Mouse (Mus musculus): Measurements from ENCODE around the gene Atp2a1.
"Not testable (repeated sequence)": the region's sequence is repeated elsewhere in the genome, so short reads cannot be mapped to it uniquely, and the experiment has no call there.

The Atp2a1 gene

DNA sequence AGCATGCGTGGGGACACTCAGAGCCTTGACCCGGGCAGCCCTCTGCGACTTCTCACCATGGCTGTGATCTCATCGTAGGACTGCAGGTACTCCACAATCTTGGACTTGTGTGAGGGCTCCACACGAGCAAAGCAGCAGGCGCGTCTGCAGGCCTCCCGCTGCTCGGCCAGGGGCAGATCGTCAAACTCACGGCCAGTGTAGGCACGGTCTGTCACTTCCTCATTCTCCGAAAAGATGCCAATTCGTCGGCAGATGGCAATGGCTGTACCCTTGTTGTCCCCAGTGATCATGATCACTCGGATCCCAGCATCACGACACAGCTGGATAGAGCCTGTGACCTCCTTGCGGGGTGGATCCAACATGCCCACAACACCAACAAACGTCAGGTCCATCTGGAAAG, 14.4 kb downstream of the Atp2a1 start:
- DNase-seq, result no peak

DNA sequence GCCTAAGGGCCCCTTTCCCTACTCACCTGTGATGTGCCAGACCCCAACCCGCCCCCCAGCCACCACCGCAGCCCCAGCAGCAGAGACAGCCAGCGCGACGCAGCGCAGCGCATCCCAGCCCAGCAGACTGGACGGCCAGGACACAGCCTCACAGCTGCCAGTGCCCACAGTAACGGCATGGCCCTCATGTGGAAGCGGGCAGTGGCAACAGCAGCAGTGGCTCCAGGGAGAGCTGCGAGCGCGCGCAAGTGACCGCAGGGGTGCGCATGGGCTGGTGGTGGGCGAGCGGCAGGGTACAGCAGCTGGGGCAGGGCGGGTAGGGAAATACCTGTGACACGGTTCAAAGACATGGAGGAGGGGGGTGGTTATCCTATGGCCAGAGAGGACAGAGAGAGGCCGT, 16.7 kb downstream of the Atp2a1 start:
- DNase-seq, result no peak

DNA sequence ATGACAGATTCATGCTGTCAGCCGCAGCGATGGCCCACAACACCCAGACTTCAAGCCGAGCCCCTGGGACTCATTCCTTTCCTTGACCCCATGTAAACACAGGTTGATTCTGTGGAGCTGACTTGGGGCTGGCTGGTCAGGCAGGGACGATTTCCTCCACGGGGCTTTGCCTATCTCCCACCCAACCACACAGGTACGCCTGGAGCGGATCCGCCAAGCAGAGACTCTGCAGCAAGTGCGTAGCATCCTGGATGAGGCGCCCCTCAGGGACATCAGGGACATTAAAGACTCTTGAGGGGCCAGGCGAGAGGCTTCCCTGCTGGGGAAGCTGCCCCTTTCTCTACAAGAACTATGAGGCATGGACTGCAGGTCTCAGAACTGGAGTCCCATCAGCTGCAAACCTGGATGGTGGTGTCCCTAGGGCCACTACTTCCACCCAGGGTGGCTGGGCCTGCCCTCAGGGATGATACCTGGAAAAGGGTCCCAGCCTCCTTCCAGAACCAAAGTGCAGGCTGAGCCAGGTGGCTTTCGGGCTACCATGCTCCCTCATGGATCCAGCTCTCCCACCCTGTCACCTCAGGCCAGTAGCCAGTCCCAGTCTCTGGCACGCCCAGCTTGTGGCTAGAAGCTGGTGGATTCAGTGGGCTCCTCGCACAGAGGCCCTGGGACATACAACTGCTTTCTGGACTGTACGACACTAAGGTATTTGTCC, 17.6 kb downstream of the Atp2a1 start:
- no peak for DNase-seq

DNA sequence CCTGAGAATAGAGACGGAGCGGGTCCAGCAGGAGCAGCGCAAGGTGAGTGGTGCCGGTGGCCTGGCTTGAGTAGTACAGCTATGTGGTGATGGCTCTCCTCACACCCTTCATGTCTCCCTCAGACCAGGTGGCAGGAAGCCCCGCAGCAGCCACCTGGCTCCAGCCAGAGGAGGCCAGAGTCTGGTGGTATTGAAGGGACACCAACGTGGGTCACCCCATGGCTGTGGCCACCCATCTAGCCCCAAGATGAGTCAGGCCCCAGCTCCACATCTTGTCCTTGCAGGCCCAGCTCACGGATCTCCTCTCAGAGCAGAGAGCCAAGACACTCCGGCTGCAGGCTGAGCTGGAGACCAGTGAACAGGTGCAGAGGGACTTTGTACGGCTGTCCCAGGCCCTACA, 18.4 kb downstream of the Atp2a1 start:
- DNase-seq, result no peak

DNA sequence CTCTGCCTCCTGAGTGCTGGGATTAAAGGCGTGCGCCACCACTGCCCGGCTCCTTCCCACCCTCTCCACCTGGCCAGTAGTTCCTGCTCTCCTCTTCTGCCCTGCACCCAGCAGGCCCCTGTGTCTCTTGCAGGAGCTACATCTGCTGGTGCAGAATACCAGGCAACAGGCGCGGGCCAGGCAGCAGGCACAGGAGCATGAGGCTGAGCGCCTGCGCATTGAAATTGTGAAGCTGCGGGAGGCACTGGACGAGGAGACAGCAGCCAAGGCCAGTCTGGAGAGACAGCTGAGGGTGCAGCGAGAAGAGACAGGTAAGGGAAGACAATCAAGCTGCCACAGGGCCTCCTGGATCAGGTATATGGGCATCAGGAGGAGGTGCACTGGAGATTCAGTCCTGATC, 18.9 kb downstream of the Atp2a1 start:
- DNase-seq, result no peak

DNA sequence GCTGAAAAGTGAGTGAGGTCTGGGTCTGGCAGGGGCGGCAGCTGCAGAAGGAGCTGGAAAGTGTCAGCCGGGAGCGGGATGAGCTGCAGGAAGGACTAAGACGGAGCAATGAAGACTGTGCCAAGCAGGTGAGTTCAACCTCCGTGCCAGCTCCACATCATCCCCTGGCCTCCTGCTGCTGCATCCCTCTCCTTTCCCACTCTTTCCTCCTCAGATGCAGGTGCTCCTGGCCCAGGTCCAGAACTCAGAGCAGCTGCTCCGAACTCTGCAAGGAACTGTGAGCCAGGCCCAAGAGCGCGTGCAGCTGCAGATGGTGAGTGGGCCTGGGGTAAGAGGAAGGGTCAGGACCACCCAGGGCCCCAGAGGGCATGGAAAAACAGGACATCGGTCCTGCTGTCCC, 22.8 kb downstream of the Atp2a1 start:
- DNase-seq, result no peak

DNA sequence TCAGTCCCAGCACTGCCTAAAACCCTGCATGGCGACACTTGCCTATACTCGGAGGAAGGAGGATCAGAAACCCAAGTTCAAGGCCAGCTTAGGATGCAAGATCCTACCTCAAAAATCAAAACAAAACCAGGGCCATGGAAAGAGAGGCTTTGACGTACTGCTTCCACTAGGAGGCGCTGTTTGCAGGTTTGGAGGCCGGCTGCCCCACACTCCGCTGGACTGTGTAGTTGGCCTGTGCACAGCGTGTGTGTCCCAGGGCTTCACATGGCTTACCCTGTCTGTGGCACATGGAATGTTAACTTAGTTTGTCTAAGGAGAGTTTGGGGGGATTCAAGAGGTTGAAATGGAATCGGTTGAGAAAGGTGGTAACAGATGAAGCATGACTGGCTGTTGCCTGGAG, 26.1 kb downstream of the Atp2a1 start:
- no peak for DNase-seq

DNA sequence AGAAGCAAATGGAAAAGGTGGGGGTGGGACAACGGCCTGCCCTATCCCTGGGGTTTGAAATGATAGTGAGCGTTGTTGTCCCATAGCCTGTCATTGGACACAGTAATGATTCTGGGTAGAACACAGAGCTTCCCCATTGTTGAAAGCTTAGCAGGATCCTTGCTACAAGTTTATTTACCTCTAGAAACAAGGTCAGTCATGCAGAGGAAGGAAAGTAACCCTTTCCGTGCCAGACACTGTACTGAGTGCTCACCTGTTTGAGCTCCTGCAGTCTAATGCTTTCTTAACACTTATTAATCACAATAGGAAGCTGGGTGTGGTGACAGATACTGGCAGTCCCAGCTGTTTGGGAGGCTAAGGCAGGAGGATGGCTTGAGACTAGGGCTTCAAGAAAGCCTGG, 27.1 kb downstream of the Atp2a1 start:
- no peak for DNase-seq

DNA sequence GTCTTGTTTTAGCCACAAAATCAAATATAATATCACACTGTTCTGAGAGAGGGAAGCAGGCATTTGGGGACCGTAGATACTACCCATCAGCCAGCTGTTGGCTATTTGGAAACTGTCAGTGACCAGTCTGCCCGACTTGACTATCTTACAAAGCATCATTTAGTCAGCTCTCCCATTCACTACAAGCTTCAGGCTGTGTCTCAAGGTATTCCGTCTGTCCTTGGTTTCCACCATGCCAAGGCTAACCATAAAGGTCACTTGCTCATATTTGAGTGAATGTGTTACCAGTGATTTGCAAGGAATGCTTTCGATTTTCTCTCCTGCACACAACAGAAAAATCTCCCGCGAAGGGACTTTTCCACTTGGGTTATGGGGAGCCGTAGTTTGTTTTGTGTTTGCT, 28.2 kb downstream of the Atp2a1 start:
- no peak for DNase-seq

DNA sequence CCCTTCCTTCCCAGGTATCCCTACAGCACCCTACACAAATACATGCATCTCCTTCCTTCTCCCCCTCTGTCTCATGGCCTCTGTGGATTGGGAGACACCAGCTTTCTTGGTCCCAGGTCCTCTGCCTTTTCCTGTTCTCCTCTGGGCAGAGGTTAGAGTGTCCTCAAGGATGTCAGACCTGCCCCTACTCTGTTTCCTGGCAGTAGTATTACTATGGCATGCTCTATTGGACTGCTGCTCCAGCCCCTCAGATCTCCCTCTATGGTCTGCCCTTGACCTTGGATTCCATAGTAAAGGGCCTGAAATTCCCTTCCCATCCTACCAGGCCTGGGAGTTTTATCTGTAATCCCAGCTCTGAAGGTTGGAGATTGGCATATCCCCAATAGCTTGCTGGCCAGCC, 32.7 kb downstream of the Atp2a1 start:
- no peak for DNase-seq

DNA sequence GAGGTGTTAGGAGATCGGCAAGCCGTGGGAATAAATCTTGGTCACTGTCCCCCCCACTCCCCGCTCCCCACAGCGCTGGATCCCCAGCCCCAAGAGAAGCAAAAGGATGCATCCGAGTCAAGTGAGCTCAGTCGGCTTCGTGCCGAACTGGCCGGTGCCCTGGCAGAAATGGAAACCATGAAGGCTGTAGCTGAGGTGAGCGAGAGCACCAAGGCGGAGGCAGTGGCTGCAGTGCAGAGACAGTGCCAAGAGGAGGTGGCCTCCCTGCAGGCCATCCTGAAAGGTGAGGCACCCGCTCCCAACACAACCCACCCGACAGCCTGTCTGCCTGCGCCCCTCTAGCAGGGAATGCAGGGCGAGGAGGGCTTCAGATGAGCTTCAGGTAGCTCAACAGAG, 33.4 kb downstream of the Atp2a1 start:
- DNase-seq, result no peak

DNA sequence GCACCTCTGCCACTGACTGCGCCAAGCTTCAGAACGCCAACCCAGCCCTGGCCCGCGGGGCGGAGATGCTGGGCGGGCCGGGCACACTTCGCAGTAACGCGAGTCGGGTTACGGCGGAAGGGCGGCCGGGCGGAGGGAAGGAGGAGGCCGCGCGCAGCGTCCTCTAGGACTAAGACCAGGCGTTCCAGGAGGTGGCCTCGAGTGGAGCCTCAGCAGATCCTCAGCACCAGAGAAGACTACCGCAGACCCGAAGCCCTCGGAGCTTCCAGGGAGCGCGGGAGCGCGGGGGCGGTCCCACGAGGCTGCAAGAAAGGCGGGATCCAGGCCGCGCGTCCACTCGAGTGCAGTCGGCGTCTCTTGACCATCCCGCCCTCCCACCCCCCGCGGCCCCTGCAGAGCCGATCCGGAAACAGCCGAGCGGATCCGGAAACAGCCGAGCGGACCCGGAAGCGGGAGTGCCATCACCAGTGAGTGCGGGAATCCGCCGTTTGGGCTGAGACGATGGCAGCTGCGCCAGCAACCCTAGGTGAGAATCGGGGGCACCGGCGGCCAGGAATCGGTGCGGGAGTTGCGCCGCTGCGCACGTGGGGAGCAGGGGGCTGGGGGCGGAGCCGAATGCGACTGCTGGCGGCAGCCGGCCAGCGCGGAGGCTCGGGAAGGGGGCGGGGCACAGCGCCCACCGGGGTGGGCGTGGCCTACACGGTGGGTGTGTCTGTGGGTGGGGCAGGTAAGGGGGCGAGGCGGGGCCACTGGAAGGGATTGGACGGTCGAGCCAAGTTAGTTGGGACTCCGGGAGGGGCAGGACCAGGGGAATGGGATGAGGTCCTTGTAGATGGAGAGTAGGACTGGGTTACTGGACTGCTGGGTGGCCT, 34.0 kb downstream of the Atp2a1 start, which contains the start of gene Rabep2:
Gene Rabep2, plus strand, starts transcription at position 129 of the 872 bp plus-strand sequence.
- DNase-seq, result peak; percentile 93

DNA sequence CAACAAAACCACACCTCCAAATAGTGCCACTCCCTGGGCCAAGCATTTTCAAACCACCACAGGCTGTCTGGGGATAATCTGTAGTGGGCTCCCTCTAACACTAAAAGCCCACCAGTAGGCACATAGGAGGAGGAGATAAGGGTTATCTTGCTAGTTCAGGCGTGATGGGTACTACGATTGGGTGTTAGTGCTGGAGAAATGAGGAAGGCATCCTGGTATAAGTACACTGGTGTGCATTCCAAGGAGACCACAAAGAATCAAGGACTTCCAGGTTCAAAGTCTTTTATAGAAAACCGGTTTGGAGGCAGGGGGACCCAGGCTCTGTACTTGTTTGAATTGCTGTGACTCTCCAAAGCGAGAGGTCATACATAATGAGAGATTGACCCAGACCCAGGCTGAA, 34.8 kb downstream of the Atp2a1 start:
- no peak for DNase-seq

DNA sequence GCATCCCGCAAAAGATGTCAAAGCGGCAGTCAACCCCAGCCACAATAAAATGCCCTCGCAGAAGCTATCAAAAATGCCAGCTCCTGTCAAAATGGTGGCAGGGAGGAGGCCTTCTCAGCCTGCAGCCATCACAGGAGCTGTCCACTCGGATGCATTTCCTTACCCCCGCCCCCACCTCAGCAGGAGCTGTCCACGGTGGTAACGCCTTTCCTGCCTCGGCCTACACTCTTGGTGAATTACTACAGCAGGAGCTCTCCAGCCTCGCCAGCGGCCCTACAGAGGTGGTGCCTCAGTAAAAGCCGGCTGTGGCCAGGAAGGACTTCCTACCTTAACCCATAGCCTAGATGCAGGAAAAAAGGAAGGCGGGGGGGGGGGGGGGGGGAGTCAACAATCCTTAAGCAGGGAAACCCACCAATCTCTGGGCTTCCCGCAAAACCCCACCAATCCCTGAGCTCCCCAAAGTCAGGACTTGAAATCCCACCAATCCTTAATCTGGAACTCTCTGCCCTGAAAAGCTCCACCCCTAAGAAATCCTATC, 35.5 kb downstream of the Atp2a1 start:
- DNase-seq, result no peak

DNA sequence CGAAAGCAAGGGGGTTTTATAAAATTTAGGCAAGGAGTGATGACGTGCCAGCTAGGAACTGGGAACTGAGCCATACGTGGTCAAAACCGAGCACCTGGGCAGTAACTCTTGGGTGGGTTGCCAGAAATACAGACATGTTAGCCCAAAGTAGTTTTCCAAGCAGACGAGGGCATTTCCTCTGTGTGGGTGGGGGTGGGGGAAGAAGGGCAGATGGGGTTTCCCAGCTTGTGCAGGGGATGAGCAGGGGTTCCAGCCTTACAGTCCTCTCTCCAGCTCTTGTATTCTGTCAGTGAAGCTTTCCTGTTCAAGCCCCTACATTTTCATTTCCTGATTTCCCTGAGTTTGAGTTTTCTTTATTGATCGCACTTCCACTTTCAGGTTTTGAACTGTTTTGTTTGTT, 38.7 kb downstream of the Atp2a1 start:
- DNase-seq, result no peak

DNA sequence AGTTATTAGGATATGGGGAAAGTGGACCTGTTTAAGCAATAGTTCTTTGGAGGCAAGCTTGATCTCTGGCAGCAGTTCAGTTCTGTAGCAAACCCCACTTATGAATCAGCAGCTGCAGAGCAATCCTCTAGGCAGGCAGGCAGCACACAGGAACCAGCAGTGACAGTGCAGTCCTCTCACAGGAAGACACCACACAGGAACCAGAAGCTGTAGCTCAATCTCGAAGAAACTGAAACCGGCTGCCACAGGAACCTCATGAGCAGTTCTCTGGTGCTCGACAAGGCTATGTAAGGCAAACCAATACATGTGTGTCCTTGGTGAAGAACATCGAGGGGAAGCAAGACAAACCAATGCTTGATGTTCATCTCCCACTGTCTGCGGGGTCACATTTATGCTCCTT, 41.2 kb downstream of the Atp2a1 start:
- no peak for DNase-seq

DNA sequence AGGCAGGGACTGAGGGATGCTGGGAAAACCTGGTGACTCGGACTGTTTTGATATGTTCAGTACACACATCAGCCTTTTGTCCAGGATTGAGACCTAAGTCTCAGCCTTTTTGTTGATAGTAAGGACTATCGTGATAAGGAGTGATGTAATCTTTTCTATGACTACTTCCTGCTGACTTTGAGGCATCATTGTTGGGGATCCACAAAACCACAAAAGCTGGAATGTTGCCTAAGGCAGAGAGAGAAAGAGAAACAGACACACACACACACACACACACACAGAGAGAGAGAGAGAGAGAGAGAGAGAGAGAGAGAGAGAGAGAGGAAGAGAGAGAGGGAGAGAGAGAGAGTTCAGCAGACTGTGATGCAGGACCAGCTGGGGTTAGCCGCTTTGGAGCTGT, 44.4 kb downstream of the Atp2a1 start:
- no peak for DNase-seq

DNA sequence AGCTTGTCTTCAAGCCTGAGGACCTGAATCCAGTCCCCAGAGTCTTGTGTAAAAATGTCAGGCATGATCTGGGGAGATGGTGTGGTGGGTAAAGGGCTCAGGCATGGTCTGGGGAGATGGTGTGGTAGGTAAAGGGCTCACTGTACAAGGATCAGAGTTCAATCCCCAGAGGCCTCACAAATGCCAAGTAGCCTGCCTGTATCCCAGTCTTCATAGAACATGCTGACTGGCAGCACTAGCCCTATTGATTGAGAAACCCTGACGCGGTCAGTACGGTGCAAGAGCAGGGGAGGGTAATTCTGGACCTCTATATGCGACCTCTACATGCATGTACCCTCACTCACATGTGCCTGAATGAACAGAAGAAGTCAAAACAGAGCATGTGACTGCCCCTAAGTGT, 45.3 kb downstream of the Atp2a1 start:
- no peak for DNase-seq

DNA sequence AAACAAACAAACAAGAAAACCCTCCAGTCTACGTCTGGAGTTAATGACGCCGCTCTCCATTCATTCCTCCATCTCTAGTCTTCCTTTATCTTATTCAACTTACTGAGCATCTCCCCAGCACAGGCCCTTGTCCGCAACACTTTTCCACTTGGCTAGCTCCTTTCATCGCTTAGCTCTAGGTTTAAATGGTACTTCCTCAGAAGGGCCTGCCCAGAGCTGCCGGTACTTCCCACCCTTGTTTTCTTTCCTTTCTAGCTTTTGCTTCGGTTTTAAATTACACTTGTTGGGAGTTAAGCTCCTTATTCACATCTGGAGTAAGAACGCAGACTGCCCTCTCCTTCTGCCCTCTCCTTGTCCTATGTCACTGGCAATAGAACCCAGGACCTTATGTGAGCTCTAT, 45.9 kb downstream of the Atp2a1 start:
- no peak for DNase-seq

DNA sequence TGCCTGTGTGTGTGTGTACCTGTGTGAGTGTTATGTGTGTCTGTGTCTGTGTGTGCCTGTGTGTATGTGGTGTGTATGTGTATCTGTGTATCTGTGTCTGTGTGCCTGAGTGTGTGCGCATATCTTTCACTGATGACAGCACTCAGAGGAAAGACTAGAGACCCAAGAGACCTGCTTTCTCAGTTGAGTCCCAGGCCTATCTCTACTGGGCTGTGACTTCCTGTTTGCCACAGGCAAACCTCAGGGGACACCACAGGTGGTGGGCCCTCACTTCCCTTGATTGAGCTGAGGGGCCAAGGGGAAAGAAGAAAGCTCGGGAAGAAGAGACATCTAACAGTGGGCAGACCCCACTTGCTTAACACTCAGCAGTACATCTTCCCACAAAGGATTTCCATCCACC, 46.3 kb downstream of the Atp2a1 start:
- DNase-seq, result no peak

DNA sequence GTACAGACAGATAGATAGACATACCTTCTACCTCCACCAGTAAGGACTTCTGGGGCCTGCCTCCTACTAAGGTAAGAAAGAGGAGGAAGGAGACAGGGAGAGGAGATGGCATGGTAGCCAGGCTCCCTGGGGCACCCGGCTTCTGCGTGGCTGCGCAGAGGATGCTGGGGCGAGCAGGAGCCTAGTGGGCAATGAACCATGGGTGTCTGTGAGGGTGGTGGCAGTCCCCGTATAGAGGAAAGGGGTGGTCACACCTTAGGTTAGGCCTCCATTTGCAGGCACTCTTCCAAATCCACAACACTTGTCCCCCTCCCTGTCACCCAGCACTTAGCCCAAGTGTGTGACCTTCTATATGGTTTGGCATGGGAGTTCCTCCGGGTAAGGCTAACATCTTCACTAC, 48.2 kb downstream of the Atp2a1 start, which contains the start of gene Cd19:
Gene Cd19, minus strand, starts transcription at position 165 of the 400 bp plus-strand sequence.
- DNase-seq, result no peak

DNA sequence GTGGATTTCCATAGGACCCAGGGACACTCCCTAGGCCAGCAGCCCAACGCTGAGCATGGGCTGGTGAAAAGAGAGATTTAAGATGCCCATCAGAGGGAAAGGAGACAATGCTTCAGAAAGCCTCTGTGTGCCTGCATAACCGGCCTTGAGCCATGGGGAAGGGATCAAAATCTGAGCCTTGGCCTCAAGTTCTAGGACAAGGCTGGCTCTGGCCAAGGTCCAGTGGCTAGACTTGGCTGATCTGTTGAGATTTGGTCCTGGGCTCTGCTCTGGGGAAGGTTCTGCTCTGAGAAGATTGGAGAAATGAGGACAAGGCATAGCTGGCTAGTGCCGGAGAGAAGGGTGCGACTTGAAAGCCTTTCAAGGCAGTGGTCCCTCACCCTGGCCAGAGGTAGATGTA, 51.8 kb downstream of the Atp2a1 start:
- no peak for DNase-seq

DNA sequence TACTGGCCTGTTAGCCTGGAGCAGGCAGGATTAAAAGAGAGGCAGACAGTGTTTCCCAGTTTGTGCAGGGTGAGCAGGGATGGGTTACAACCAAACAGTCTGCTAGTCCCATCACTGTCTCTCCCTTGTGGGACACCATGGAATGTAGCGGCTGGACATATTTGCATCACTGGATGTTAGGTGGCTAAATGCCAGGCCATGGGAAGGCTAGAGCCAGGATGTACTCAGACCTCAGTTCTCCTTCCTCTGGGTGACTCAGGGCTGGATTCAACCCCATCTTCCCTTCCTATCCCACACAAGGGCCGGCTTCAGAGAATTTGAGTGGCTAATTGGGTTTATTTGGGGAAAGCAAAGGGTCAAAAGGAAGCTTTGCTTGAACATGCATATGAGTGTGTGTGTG, 54.2 kb downstream of the Atp2a1 start:
- DNase-seq, result no peak

DNA sequence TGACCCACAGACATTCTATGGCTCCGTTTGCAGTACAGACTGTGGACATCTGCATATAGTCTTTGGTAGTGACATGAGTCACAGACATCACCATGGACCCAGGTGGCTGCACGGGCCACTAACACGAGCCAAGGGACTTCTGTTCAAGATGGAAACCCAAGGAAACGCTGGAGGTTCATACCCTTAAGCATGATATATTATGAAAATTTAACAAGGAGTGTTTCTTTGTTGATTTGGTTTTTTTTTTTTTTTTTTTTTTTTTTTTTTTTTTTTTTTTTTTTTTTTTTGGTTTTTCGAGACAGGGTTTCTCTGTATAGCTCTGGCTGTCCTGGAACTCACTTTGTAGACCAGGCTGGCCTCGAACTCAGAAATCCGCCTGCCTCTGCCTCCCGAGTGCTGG, 60.4 kb downstream of the Atp2a1 start:
- not testable (repeated sequence) for DNase-seq
